Mouse (Mus musculus) forebrain, embryonic 10.5 days (tissue): ENCODE measurements at regions not wholly inside any gene's neighbourhood (a gene's known extent, or its start where the extent isn't known, plus 50 kb on each side); places are given as distances from the start of the nearest gene placed in this dataset.

Experiments
- DNase-seq: peaks from one replicate; pipeline ENCODE4 v3.0.0-alpha.2; 2017; ENCODE audit warnings: low spot score; ENCODE audit errors: extremely low spot score
- H3K27ac ChIP-seq: fragments of 300-500 bp; sonication (generic); 2 replicates; pipeline ENCODE4 v1.5.1; 2016; ENCODE audit warnings: mild to moderate bottlenecking
- H3K27me3 ChIP-seq: fragments of 300-500 bp; sonication (generic); 2 replicates; pipeline ENCODE4 v1.6.1; 2016; ENCODE audit warnings: mild to moderate bottlenecking; ENCODE audit not compliant: poor library complexity, severe bottlenecking
- H3K36me3 ChIP-seq: fragments of 300-500 bp; sonication (generic); replicated peaks from 2 replicates; pipeline ENCODE4 v1.6.1; 2016; ENCODE audit warnings: mild to moderate bottlenecking, moderate library complexity
- H3K4me1 ChIP-seq: fragments of 300-500 bp; sonication (generic); 2 replicates; pipeline ENCODE4 v1.6.1; 2016
- H3K4me3 ChIP-seq: fragments of 300-500 bp; sonication (generic); 2 replicates; pipeline ENCODE4 v1.5.1; 2016; ENCODE audit warnings: mild to moderate bottlenecking, moderate library complexity
- H3K9me3 ChIP-seq: fragments of 300-500 bp; sonication (generic); 2 replicates; pipeline ENCODE4 v1.6.1; 2016; ENCODE audit warnings: mild to moderate bottlenecking, moderate library complexity
- WGBS: fragments of 180-500 bp; shearing (Covaris S2); methylation state at CpG from one replicate; pipeline ENCODE4 v1.1.7; 2016; 5-methylcytosine and 5-hydroxymethylcytosine counted together

DNA sequence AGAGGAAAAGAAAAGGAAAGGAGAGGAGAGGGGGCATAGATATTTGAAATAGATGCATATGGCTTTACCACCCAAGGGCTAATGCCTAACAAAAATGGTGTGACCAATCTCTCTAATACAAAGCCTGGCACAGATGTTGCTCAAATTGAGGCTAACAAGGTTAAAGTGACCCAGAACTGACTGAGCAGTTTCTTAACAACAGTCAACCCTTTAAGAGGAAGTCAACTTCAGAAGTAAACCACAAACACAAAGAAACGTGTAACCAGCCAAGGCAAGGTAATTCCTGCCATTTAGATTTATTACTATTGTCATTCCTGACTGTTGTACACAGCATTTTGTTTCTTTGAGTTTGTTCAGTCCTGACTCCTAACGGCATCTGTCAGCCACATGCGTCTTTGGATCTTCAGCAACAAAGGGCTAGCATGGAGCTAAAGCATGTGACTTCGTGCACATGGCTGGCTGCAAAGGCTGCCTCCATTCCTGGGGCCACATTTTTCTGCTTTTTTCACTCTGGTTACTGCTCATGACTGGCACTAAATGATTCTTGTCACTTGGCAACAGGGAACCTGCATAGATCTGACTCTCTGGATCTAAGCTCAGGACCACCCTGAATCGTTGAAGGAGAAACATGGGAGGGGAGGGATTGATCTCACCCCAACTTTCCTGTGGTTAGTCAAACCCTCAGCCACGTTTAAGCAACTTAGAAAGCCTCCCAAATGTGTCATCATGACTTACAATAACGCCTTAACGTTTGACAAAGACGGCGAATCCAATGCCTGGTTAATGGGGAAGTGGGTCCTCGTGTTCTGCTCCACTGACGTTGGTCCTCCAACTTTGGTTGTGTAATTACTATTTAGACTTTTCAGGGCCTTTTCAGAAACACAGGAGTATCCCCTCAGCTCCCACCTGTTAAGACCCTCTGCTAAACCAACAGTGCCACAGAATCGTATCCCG, 115.3 kb upstream of the Thbs1 start:
- H3K36me3 ChIP-seq, result no peaks in the 10 kb centered on the region
- H3K9me3 ChIP-seq, result no peaks in the 10 kb centered on the region
- H3K27me3 ChIP-seq, result no peaks in the 10 kb centered on the region
- no peak overlapping the region for H3K4me3 ChIP-seq
- 83% methylated on average over 14 of the region's 14 CpGs for WGBS
- DNase-seq, result no peak
- H3K4me1 ChIP-seq, result peaks cover 16% of the 10 kb centered on the region
- no peak overlapping the region for H3K27ac ChIP-seq

DNA sequence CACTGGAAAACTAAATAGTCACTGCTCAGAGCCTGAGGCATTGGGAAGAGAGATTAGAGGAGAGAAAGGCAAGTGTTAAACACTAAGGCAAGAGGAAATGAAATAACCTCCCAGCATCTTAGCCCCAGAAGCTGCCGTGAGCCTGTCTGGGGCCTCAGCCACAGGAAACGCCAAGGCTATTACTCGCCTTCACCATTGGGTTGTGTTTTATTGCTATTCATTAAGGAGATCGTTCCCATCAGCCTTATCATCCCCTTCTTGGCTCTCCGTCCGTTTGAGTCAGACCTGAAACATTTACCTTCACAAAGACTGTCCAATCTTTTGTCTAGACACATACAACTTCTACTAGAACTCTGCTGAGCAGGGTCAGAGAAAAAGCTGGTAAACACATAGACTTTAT, 112.0 kb upstream of the Thbs1 start:
- no peaks in the 10 kb centered on the region for H3K36me3 ChIP-seq
- H3K4me3 ChIP-seq, result no peak overlapping the region
- peaks cover 16% of the 10 kb centered on the region for H3K4me1 ChIP-seq
- no peaks in the 10 kb centered on the region for H3K9me3 ChIP-seq
- DNase-seq, result no peak
- WGBS, result 85% methylated on average over 6 of the region's 6 CpGs
- H3K27ac ChIP-seq, result no peak overlapping the region
- H3K27me3 ChIP-seq, result no peaks in the 10 kb centered on the region

DNA sequence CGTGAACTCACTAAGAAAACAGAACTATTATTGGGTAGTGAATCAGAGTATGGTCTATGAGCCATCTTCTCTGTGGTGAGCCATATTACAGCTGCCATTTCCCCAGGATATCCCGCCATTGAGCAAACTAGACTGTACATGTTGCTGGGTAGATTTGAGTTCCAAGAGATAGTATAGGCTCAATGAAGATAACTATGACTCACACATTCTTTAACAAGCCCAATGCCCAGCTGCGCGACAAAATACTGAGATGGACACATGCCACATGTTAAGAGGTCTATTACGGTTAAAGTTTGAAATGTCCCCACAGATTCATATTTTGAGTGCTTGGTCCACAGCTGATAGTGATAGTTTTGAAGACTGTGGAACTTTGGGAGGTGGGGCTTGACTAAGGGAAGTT, 107.5 kb upstream of the Thbs1 start:
- H3K4me3 ChIP-seq, result no peak overlapping the region
- H3K27me3 ChIP-seq, result no peaks in the 10 kb centered on the region
- 89% methylated on average over 5 of the region's 5 CpGs for WGBS
- no peaks in the 10 kb centered on the region for H3K9me3 ChIP-seq
- DNase-seq, result no peak
- H3K27ac ChIP-seq, result no peak overlapping the region
- H3K36me3 ChIP-seq, result no peaks in the 10 kb centered on the region
- H3K4me1 ChIP-seq, result peaks cover 12% of the 10 kb centered on the region; the same call in 1 of the 2 replicates

DNA sequence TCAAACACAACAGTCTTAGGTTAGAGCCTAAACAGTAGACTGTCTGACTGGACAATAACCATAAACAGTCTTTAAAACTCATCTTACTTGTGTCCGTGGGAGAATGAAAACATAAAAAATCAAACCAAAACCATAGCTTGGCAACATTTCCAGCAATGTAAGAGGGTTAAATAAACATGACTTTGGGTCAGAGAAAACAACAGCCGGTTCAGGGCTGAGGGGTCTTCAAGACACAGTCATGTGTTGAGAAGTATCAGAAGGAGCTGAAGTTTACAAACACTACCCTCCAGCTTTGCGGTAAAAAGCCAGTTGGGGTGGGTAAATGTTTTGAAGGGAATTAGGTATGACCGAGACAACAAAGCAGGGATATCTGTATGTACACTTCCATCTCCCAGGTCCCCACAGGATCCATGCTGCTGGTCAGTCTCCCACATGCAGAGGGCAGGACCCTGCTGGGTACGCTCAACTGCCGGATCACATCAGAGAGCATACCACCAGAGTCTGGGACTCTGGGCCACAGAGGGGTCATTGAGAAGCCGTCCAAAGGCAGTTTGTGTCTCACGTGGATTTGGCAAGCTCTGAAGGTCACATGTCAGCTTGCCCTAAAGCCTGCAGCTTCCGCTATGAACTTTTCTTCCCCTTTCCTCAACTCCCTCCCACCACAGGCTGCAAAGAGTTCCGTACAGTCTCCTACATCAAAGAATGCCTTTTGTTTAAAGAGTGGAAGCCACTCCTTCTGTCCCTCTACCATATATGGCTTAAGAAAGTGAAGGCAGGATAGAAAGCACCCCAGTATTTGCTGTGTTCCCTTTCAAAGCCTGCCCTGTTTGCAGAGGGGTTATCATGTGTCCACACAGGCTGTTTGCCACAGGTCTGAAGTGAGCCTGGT, 103.9 kb upstream of the Thbs1 start:
- Histone ChIP-seq H3K9me3 (no peaks in the 10 kb centered on the region), H3K27me3 (no peaks in the 10 kb centered on the region), H3K27ac (0 out of 2 replicates have a peak overlapping the region, but pooled peaks have one; percentile 31), H3K4me1 (peaks cover 7% of the 10 kb centered on the region; the same call in 1 of the 2 replicates), H3K4me3 (no peak overlapping the region), H3K36me3 (no peaks in the 10 kb centered on the region)
- no peak for DNase-seq
- WGBS, result 60% methylated on average over 10 of the region's 10 CpGs

DNA sequence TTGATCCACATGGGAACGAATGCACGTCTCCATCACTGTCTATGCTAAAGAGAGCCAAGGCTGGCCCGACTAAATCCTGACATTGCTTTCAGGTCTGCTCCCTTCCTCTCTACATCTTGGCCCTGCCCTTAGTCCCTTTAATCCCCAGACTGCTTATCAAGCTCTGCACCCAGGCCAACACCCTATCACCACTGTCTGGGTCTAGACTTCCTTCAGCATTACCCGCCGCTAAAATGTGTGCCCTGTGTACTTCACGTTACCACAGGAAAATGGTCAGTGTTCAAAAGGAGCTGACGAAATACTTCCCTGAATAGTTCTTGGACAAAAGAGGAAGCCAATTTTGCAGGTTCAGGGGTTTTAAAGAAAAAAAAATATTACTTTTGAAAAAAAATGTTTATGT, 100.0 kb upstream of the Thbs1 start:
- H3K27ac ChIP-seq, result no peak overlapping the region
- no peaks in the 10 kb centered on the region for H3K36me3 ChIP-seq
- WGBS, result 91% methylated on average over 7 of the region's 7 CpGs
- no peaks in the 10 kb centered on the region for H3K27me3 ChIP-seq
- no peak overlapping the region for H3K4me3 ChIP-seq
- DNase-seq, result no peak
- peaks cover 7% of the 10 kb centered on the region; the same call in 1 of the 2 replicates for H3K4me1 ChIP-seq
- H3K9me3 ChIP-seq, result no peaks in the 10 kb centered on the region

DNA sequence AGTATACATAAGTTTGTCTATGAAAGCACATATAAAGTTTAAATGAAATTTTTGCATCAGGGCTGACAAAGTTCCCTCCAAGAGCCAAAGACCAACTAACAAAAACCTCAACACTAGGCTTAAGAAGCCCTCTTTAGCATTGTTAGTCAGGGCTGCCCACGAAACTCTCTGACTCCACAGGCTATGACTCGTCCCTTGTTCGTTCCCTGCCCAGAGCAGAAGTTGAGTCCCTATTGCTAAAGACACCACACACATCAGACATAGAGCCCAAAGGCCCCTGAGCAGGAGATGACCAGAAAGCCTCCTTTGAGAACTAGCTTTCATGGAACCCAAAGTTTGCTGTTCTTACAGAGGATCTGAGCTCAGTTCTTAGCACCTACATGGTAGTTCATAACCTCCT, 99.5 kb upstream of the Thbs1 start:
- H3K27me3 ChIP-seq, result no peaks in the 10 kb centered on the region
- H3K36me3 ChIP-seq, result no peaks in the 10 kb centered on the region
- H3K4me3 ChIP-seq, result no peak overlapping the region
- WGBS, result 92% methylated on average over 3 of the region's 3 CpGs
- peaks cover 7% of the 10 kb centered on the region; the same call in 1 of the 2 replicates for H3K4me1 ChIP-seq
- no peak for DNase-seq
- no peak overlapping the region for H3K27ac ChIP-seq
- no peaks in the 10 kb centered on the region for H3K9me3 ChIP-seq

DNA sequence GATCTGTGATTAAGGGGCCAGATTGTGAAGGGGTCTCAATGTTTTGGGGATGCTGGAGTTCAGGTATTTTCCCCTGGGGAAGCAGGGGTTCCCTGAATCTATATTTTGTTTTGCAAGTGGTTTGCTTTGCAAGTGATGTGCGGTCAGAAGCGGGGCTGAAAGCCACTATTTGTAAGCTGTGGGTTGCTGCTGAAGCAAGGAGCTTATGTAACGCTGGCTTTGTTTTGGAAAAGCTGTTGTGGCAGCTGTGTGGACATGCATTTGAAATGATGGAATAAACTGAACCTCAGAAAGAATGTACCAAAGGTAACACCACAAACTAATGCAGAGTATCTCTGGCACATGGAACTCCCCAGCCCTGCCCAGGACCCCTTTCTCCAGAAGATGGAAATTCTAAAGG, 98.5 kb upstream of the Thbs1 start:
- no peak for DNase-seq
- Histone ChIP-seq H3K9me3 (no peaks in the 10 kb centered on the region), H3K4me1 (peaks cover 1% of the 10 kb centered on the region; the same call in 1 of the 2 replicates), H3K4me3 (no peak overlapping the region), H3K27me3 (no peaks in the 10 kb centered on the region), H3K27ac (no peak overlapping the region), H3K36me3 (no peaks in the 10 kb centered on the region)
- WGBS, result 87% methylated on average over 3 of the region's 3 CpGs

DNA sequence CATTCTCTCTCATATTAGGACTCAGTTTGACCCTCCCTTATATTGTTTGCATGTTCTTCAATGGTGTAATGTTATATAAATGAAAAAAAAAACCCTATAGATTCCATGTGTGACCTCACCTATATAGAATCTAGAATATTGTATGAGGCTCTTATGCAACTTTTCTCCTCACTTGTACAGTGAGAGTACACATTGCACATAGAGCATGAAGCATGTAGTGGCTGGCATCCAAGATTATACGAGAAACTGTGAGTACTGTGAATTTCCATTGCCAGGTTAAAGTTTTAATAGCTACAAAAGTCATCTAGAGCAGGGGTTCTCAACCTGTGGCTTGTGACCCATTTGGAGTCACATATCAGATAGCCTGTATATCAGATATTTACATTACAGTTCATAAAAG, 96.5 kb upstream of the Thbs1 start:
- Histone ChIP-seq H3K9me3 (no peaks in the 10 kb centered on the region), H3K4me1 (no peaks in the 10 kb centered on the region), H3K4me3 (no peak overlapping the region), H3K36me3 (no peaks in the 10 kb centered on the region), H3K27ac (no peak overlapping the region), H3K27me3 (no peaks in the 10 kb centered on the region)
- WGBS, result 85% methylated on average over 1 of the region's 1 CpGs
- no peak for DNase-seq

DNA sequence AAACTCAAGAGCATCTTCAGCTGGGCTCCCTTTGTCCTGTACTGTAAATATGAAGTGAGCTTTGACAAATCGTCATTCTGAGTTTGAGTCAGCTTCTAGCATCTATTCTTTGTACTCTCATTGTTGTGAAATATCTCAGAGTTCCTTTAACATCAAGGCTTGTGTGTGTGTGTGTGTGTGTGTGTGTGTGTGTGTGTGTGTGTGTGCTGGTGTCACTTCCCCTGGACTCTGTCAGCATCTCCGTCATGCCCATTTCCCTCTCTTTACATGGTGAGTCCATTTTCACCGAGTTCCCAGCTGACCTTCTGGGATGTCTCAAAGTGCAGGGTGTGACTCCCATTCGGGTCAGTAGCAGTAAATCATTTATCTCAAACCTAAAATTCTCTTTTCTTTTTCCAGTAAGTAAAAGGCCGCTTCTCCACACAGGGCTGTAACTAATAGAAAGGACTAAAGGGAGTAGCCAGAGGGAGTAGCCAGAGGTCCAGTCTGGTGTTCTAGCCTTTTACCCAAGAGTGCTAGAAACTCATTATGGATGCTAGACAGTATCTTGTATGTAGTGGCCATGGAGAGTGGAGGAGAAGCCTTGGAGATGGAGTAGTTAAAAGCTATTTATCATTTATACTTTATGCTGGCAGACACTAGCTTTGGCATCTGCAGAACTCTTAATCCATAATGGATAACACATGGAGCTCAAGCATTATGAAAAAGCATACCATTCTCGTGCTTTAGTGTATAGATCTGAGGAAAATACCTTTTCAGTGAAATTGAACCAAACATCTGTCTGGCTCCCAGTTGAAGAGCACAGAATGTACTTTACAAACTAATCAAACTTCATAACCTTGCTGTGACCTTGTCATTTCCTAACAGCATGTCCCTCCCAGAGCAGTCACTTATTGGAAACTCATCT, 85.6 kb upstream of the Thbs1 start:
- DNase-seq, result no peak
- Histone ChIP-seq H3K4me1 (no peaks in the 10 kb centered on the region), H3K9me3 (no peaks in the 10 kb centered on the region), H3K36me3 (no peaks in the 10 kb centered on the region), H3K4me3 (no peak overlapping the region), H3K27me3 (no peaks in the 10 kb centered on the region), H3K27ac (no peak overlapping the region)
- WGBS, result 86% methylated on average over 6 of the region's 6 CpGs

DNA sequence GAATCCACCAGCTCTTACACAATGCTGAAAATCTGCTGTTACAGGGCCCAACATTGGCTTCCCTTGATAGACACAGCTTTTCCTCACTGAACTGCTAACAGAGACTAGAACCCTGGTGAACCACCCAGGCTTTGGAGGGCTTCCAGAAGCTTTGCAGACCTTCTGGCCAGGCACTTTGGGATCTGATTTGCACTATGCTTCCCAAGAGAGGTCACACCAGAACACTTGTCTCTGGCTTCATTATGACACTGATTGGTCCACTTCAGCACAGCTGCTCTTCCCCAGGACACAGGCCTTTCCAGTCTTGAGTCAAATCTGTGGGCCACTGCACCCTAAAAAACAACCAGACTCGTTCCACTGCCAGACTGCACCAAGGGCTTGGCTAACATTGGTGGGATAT, 82.8 kb upstream of the Thbs1 start:
- DNase-seq, result no peak
- Histone ChIP-seq H3K4me3 (no peak overlapping the region), H3K4me1 (no peaks in the 10 kb centered on the region), H3K9me3 (no peaks in the 10 kb centered on the region), H3K36me3 (no peaks in the 10 kb centered on the region), H3K27me3 (no peaks in the 10 kb centered on the region), H3K27ac (no peak overlapping the region)
- WGBS, result 79% methylated on average over 1 of the region's 1 CpGs

DNA sequence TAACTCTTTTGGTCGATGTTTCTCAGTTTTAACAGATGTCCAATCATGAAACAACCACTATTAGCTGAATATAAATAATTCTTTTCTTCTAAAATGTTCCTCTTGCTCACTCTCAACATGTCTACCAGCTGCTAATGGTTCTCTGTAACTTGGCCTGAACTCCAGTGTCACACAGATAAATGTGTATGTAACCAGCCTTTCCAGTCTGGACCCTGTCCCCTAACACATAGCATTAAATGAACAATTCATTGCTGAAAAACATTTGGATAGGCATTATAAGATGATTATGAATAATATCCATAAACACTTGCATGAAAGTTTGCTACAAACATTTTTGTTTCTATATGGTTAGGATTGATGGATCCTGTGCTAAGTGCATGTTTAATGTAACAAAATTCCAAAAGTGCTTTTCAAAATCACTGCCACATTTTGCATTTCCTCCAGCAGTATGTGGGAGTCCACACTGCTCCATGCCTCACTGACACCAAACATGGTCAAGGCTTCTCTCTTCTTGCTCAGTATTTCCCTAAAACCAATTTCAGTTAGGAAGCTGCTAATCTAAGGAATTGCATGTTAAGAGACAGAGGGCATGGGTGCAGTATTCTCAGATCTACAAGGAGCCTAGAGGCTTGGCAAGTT, 82.1 kb upstream of the Thbs1 start:
- H3K4me1 ChIP-seq, result no peaks in the 10 kb centered on the region
- H3K27me3 ChIP-seq, result no peaks in the 10 kb centered on the region
- H3K27ac ChIP-seq, result no peak overlapping the region
- H3K9me3 ChIP-seq, result no peaks in the 10 kb centered on the region
- H3K4me3 ChIP-seq, result no peak overlapping the region
- 77% methylated on average over 1 of the region's 1 CpGs for WGBS
- no peak for DNase-seq
- no peaks in the 10 kb centered on the region for H3K36me3 ChIP-seq

DNA sequence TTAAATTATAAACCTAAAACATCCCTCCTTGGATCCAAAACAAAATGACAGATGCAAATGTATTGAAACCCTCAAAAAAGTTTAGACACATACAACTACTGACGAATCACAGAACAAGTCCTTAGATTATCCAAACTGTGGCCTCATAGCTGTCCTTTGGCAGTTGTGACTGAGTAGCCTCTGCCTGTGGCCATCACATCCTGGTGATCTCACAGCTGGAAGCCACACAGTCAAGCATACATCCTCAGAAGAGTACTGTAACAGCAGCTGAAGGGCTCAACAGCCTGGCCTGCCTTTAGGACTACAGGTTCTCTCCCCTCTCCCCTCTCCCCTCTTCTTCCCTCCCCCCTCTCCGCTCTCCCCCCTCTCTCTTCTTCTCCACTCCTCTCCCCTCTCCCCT, 80.0 kb upstream of the Thbs1 start:
- H3K9me3 ChIP-seq, result no peaks in the 10 kb centered on the region
- H3K36me3 ChIP-seq, result no peaks in the 10 kb centered on the region
- no peak for DNase-seq
- H3K4me1 ChIP-seq, result no peaks in the 10 kb centered on the region
- no peaks in the 10 kb centered on the region for H3K27me3 ChIP-seq
- WGBS, result 82% methylated on average over 2 of the region's 2 CpGs
- no peak overlapping the region for H3K4me3 ChIP-seq
- no peak overlapping the region for H3K27ac ChIP-seq
